Mouse (Mus musculus): ENCODE results near the gene Grap2. TPM values are rescaled to one million over a fixed set of nuclear protein-coding genes. Genes with fewer than 3 reads are reported as not detected.

Grap2 gene
- polyA plus RNA-seq, 1 experiment from 2014 or later = 0.86 TPM

DNA sequence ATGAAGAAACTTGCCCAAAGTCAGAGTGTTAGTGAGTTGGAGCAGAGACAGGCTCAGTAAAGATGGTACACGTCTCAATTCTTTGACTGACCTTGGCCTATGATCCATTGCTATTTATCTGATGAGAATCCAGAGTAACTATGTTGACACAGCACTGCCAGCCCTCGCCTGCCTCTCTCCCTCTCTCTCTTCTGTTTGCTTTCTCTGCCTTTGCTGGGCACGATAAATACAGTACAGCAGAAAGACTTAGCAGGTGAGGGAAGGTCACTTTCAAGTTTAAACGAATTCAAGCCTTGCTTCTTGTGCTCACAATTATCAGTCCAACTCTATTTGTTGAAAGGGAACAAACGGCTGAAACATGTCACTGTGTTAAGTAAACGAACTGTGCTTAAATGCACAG lies 27.0 kb upstream of the Grap2 start:
- Histone ChIP-seq H3K36me3 (ENCODE audit: control insufficient read depth, insufficient read depth, low read length) (no peaks in the 10 kb centered on the region), H3K4me3 (ENCODE audit: low read length) (no peak overlapping the region), H3K9ac (ENCODE audit: low read depth, low read length) (no peak overlapping the region), H3K4me2 (ENCODE audit: low read depth, low read length) (no peak overlapping the region), H3K9me3 (ENCODE audit: control insufficient read depth, low read length) (no peaks in the 10 kb centered on the region), H3K27ac (ENCODE audit: low read length) (no peak overlapping the region), H3K27me3 (replicated peaks; ENCODE audit: control insufficient read depth, insufficient read depth, low read length) (no peaks in the 10 kb centered on the region), H3K4me1 (ENCODE audit: control insufficient read depth, insufficient read depth, low read length) (no peaks in the 10 kb centered on the region)
- ATAC-seq = no peak
- 30% methylated on average over 6 of the region's 6 CpGs for WGBS

DNA sequence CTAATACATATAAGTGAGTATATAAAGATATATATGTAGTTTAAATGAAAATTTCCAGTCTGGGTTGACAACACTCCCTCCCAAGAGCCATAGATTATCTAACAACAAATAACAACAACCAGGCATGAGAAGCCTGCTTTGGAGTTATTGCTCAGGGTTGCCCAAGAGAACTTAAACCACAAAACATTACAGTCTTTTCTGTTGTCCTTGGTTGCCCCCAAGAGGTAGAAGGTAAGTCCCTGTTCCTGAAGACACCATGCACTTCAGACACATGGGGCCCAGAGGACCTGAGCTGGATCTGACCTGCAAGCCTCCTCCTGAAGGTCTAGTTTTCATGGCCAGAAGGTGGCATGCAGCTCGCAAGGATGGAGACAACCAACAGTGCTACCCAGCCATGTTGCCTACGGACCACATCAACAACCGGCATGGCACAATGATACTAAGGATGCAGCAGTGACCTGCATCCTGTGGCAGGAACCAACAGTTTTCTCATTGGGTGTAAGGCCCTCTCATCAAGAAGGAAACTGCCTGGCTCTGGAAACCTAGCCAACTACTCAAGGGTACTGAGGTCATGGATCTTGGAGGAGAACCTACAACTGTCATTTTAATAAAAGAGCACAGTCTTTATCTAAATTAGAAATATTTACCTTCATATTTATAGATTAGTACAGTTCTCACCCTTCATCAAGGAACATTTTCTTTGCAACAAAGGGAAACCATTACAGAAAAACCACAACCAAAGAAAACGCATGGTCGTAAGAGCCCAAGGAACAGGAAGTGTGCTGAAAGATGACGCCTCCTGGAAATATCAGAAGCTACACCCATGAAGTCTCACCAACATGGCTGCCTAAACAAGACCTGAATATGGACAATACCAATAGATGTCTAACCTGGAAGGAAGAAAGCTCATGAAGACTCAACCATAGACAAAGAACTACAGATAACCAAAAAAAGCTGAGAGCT lies 17.3 kb upstream of the Grap2 start:
- Histone ChIP-seq H3K4me2 (ENCODE audit: low read depth, low read length) (no peak overlapping the region), H3K4me1 (ENCODE audit: control insufficient read depth, insufficient read depth, low read length) (peaks cover 6% of the 10 kb centered on the region; the same call in 1 of the 2 replicates), H3K9me3 (ENCODE audit: control insufficient read depth, low read length) (no peaks in the 10 kb centered on the region), H3K36me3 (ENCODE audit: control insufficient read depth, insufficient read depth, low read length) (no peaks in the 10 kb centered on the region), H3K27me3 (replicated peaks; ENCODE audit: control insufficient read depth, insufficient read depth, low read length) (no peaks in the 10 kb centered on the region), H3K4me3 (ENCODE audit: low read length) (no peak overlapping the region), H3K27ac (ENCODE audit: low read length) (no peak overlapping the region), H3K9ac (ENCODE audit: low read depth, low read length) (no peak overlapping the region)
- ATAC-seq = no peak
- 88% methylated on average over 6 of the region's 6 CpGs for WGBS

DNA sequence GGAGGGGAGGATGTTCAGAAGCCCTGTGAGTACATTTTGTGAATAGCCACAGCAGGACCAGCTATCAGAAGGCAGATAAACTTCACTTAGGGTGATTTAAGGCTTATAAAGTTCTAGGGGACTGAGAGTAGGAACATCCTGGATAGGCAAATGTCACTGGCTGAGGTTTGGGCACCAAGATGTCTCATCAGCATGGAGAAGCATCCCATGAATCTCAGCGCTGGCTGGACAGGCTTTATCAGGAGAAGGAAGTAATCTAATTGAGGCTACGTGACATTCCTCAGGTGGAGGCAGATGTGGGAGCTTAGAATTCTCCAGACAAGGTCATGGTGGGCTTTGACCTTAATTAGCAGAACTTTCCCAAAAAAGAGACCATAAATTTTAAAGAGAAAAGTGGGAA lies 16.4 kb upstream of the Grap2 start:
- no peak overlapping the region for H3K4me2 ChIP-seq (ENCODE audit: low read depth, low read length)
- no peak for ATAC-seq
- 67% methylated on average over 2 of the region's 2 CpGs for WGBS
- no peaks in the 10 kb centered on the region for H3K27me3 ChIP-seq (replicated peaks; ENCODE audit: control insufficient read depth, insufficient read depth, low read length)
- H3K36me3 ChIP-seq (ENCODE audit: control insufficient read depth, insufficient read depth, low read length) = no peaks in the 10 kb centered on the region
- H3K27ac ChIP-seq (ENCODE audit: low read length) = no peak overlapping the region
- H3K4me3 ChIP-seq (ENCODE audit: low read length) = no peak overlapping the region
- no peak overlapping the region for H3K9ac ChIP-seq (ENCODE audit: low read depth, low read length)
- H3K4me1 ChIP-seq (ENCODE audit: control insufficient read depth, insufficient read depth, low read length) = peaks cover 6% of the 10 kb centered on the region; the same call in 1 of the 2 replicates
- H3K9me3 ChIP-seq (ENCODE audit: control insufficient read depth, low read length) = no peaks in the 10 kb centered on the region

DNA sequence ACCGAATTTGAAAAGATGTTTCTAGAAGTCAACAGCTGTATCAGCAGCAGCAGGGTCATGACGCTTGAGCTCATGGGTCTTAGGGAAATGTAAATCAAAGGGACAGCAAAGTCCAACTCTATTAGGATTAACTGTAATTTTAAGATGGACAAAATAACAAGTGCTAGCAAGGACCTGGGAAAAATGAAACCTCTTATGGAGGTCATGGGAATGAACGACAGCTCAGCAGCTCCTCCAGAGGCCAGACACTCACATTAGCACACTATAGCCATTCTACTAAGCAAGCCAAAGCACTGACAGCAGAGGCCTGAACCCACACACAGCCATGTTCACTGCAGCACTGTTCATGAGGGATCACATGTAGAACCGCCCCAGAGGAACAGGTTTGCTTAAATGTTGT lies 14.6 kb upstream of the Grap2 start:
- Histone ChIP-seq H3K9me3 (ENCODE audit: control insufficient read depth, low read length) (no peaks in the 10 kb centered on the region), H3K4me2 (ENCODE audit: low read depth, low read length) (no peak overlapping the region), H3K4me3 (ENCODE audit: low read length) (no peak overlapping the region), H3K27me3 (replicated peaks; ENCODE audit: control insufficient read depth, insufficient read depth, low read length) (no peaks in the 10 kb centered on the region), H3K4me1 (ENCODE audit: control insufficient read depth, insufficient read depth, low read length) (peaks cover 6% of the 10 kb centered on the region; the same call in 1 of the 2 replicates), H3K9ac (ENCODE audit: low read depth, low read length) (no peak overlapping the region), H3K27ac (ENCODE audit: low read length) (no peak overlapping the region), H3K36me3 (ENCODE audit: control insufficient read depth, insufficient read depth, low read length) (no peaks in the 10 kb centered on the region)
- WGBS = 75% methylated on average over 4 of the region's 4 CpGs
- ATAC-seq = no peak

DNA sequence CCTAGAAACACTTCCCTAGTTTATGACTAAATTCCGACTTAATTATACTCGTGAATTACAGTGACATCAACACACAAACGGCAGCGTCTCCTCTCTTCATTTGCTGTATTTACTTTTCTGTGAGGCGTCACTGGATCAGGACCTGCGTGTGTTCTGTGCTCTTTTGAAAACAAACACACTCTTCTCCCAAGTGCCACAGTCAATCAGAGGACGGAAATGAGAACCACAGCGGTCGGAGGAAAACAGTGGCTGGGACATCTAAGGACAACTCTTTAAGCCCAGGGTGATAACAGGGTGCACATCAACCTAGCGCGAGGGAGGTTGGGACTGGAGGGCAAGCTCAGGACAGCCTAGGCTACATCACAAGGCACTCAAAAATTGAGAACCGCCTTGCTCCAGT lies 12.9 kb upstream of the Grap2 start:
- WGBS = 45% methylated on average over 12 of the region's 12 CpGs
- no peak for ATAC-seq

DNA sequence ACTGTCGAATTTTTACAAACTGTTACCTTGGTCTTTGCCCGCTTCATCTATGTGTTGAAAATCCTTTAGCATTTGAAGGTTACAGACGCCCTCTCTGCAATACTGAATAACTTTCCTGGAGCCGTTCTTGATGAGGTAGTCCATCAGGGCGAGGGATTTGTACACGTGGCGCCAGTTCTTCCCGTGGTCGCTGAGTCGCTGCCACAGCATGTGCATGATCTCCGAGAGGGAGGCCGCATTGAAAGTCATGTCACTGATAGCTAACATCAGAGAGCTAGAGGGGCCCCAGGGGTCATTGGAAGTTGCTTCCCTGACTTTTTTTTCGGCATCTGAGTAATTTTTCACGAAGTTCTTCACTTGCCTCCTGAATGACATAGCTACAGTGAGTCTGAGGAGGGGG lies 12.4 kb upstream of the Grap2 start:
- Histone ChIP-seq H3K9me3 (ENCODE audit: control insufficient read depth, low read length) (no peaks in the 10 kb centered on the region), H3K36me3 (ENCODE audit: control insufficient read depth, insufficient read depth, low read length) (no peaks in the 10 kb centered on the region), H3K27me3 (replicated peaks; ENCODE audit: control insufficient read depth, insufficient read depth, low read length) (no peaks in the 10 kb centered on the region), H3K4me2 (ENCODE audit: low read depth, low read length) (no peak overlapping the region), H3K4me1 (ENCODE audit: control insufficient read depth, insufficient read depth, low read length) (peaks cover 6% of the 10 kb centered on the region; the same call in 1 of the 2 replicates), H3K4me3 (ENCODE audit: low read length) (no peak overlapping the region), H3K9ac (ENCODE audit: low read depth, low read length) (no peak overlapping the region), H3K27ac (ENCODE audit: low read length) (no peak overlapping the region)
- no peak for ATAC-seq
- 57% methylated on average over 14 of the region's 14 CpGs for WGBS

More for the DNA sequence above, 12.9 kb upstream of the Grap2 start:
- H3K4me2 ChIP-seq (ENCODE audit: low read depth, low read length) = no peak overlapping the region
- H3K9ac ChIP-seq (ENCODE audit: low read depth, low read length) = no peak overlapping the region
- H3K4me1 ChIP-seq (ENCODE audit: control insufficient read depth, insufficient read depth, low read length) = peaks cover 6% of the 10 kb centered on the region; the same call in 1 of the 2 replicates
- no peaks in the 10 kb centered on the region for H3K36me3 ChIP-seq (ENCODE audit: control insufficient read depth, insufficient read depth, low read length)
- H3K27me3 ChIP-seq (replicated peaks; ENCODE audit: control insufficient read depth, insufficient read depth, low read length) = no peaks in the 10 kb centered on the region
- H3K9me3 ChIP-seq (ENCODE audit: control insufficient read depth, low read length) = no peaks in the 10 kb centered on the region
- no peak overlapping the region for H3K27ac ChIP-seq (ENCODE audit: low read length)
- no peak overlapping the region for H3K4me3 ChIP-seq (ENCODE audit: low read length)

DNA sequence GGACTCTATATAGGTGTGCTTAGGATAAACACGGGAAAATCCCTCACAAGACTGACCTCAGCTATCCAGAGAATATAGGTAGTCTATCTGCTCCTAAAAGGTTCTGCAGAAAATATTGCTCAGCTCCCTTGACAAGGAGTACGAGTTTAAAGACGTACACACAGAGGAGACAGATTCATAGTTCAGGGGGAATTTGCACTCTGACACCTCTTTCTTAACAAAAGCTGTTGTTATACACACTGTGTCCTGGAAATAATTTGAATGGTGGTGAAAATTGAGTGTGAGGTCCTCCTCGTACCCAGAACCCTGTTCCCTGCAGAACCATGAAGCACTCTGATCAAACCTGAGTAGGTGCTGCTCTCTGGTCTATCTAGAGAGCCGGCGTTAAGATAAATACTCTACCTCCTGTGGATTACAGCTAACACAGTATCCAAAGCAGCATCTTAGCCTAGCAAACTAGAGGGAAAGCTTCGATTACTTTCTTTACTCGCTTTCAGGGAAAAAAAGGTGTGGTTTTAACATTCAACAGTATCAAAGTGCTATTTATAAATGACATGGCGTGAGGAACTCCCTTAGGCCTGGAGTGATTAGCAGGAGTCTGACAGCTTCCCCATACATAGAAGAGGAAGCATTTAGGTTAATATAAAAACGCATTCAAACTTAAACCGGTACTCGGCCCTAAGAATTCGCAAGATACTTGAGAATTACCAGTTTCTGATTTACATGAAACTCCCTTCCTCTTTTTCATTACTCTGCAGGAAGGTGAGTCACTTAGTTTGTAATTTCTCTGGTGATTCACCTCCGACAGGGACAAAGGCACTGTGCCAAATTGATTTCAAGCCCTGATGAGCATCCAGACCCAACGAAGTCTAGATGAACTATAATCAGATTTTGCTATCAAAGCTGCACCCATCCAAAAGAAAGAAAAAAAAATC lies 11.5 kb upstream of the Grap2 start:
- no peaks in the 10 kb centered on the region for H3K27me3 ChIP-seq (replicated peaks; ENCODE audit: control insufficient read depth, insufficient read depth, low read length)
- no peak overlapping the region for H3K9ac ChIP-seq (ENCODE audit: low read depth, low read length)
- no peak overlapping the region for H3K4me2 ChIP-seq (ENCODE audit: low read depth, low read length)
- ATAC-seq = no peak
- no peak overlapping the region for H3K27ac ChIP-seq (ENCODE audit: low read length)
- no peaks in the 10 kb centered on the region for H3K9me3 ChIP-seq (ENCODE audit: control insufficient read depth, low read length)
- WGBS = 58% methylated on average over 15 of the region's 15 CpGs
- no peaks in the 10 kb centered on the region for H3K36me3 ChIP-seq (ENCODE audit: control insufficient read depth, insufficient read depth, low read length)
- H3K4me3 ChIP-seq (ENCODE audit: low read length) = no peak overlapping the region
- peaks cover 6% of the 10 kb centered on the region; the same call in 1 of the 2 replicates for H3K4me1 ChIP-seq (ENCODE audit: control insufficient read depth, insufficient read depth, low read length)

DNA sequence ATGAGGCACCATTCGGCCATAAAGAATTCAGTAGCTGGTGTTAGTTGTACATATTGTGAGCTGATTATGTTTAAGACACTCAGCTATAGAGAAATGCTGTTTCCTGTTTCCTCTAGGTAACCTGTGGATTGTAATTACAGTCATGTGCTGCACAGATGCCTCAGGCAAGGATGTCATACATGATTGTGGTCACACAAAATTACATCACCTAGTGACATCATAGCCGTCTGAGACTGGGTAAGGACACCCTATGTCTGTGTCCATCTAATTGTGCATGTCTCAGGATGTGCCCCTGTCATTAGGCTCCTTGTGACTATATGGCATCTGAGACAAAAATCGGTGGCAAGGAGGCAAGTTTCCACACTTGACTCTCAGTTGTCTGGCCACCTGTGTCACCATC lies 9.9 kb upstream of the Grap2 start:
- Histone ChIP-seq H3K9me3 (ENCODE audit: control insufficient read depth, low read length) (no peaks in the 10 kb centered on the region), H3K4me1 (ENCODE audit: control insufficient read depth, insufficient read depth, low read length) (peaks cover 6% of the 10 kb centered on the region; the same call in 1 of the 2 replicates), H3K9ac (ENCODE audit: low read depth, low read length) (no peak overlapping the region), H3K27me3 (replicated peaks; ENCODE audit: control insufficient read depth, insufficient read depth, low read length) (no peaks in the 10 kb centered on the region), H3K4me3 (ENCODE audit: low read length) (no peak overlapping the region), H3K27ac (ENCODE audit: low read length) (no peak overlapping the region), H3K36me3 (ENCODE audit: control insufficient read depth, insufficient read depth, low read length) (no peaks in the 10 kb centered on the region), H3K4me2 (ENCODE audit: low read depth, low read length) (no peak overlapping the region)
- no peak for ATAC-seq
- 74% methylated on average over 3 of the region's 3 CpGs for WGBS

DNA sequence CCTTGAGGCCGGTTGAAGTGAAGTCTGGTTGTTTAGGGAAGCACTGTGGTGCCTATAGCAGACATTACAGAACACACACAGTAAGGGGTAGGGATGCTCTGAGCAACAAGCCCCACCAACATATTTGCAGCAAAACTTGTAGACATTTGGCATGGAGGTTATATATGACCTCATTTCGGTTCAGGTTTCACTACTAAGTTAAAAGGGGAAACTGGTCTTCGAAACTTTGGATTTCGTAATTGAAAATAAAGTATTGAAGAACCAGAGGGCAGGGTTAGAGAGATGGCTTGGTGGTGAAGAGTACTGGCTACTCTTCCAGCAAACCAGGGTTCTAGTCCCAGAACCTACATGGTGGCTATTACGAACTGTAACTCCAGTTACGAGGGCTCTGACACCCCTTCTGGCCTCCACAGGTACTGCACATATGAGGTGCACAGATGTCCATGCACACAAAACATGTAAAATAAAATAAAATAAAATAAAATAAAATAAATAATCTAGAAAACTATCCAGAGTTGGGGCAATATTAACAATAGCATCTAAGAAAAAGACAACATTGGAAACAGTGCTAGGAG lies 8.7 kb upstream of the Grap2 start:
- Histone ChIP-seq H3K27ac (ENCODE audit: low read length) (no peak overlapping the region), H3K4me3 (ENCODE audit: low read length) (no peak overlapping the region), H3K36me3 (ENCODE audit: control insufficient read depth, insufficient read depth, low read length) (no peaks in the 10 kb centered on the region), H3K9ac (ENCODE audit: low read depth, low read length) (no peak overlapping the region), H3K4me1 (ENCODE audit: control insufficient read depth, insufficient read depth, low read length) (peaks cover 6% of the 10 kb centered on the region; the same call in 1 of the 2 replicates), H3K9me3 (ENCODE audit: control insufficient read depth, low read length) (no peaks in the 10 kb centered on the region), H3K27me3 (replicated peaks; ENCODE audit: control insufficient read depth, insufficient read depth, low read length) (no peaks in the 10 kb centered on the region), H3K4me2 (ENCODE audit: low read depth, low read length) (no peak overlapping the region)
- 86% methylated on average over 6 of the region's 6 CpGs for WGBS
- no peak for ATAC-seq

Data from intestine, embryonic 16.5 days (tissue).